Mouse (Mus musculus): ENCODE data around the gene Fcgr1. TPM values are rescaled to one million over a fixed set of nuclear protein-coding genes. Genes with fewer than 3 reads are reported as not detected.
A peak's percentile ranks its signal among the peaks of the same experiment; 100 is the strongest.
"Not testable (repeated sequence)": the region's sequence is repeated elsewhere in the genome, so short reads cannot be mapped to it uniquely, and the experiment has no call there.

The Fcgr1 gene
- polyA plus RNA-seq, 1 experiment from 2014 or later: 1.7 TPM

DNA sequence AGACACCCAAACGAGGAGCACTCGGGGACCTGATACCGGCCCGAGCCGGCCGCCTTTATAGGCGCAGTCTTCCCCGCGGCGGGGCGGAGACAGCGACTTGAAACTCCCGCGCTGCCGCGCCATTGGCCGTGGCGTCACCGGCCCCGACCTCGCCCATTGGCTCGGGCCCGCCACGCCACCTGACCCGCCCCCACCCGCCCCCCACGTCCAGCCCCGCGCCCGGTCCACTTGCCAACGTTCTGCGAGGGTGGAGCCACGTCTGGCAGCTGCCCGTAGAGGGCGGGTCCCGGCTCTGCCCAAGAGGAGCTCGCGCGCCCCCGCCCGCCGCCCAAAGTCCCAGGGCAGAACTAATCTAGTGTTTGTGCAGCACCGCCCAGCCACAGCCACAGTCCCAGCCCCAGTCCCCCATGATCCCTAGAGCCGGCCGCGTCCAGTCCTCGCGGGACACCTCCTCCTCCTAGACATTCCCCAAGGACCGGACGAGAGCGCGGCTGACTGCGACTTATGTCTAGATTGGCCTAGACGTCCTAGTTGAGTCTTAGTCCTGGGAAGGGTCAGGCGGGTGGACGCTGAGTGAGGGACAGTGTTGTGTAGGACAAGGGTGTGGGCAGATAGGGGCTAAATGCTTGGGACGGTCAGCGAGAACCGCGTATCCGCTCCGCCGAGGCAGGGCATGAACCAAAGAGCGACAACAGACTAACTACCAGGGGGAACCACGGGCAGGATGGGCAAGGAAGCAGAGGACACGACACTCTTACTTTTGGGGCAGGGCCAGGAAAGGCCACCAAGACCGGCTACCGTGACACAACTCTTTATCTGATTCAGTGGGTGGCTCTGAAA, 54.6 kb downstream of the Fcgr1 start, which contains the start of gene Hist2h3c2:
TSS of gene Hist2h3c2 (minus strand) at position 174 of the 840 bp plus-strand sequence.
- H3K27me3 ChIP-seq (replicated peaks; ENCODE audit: control insufficient read depth, insufficient read depth, low read length); H3K9me3 ChIP-seq (ENCODE audit: control insufficient read depth, low read length); H3K27ac ChIP-seq (ENCODE audit: low read depth, low read length); H3K36me3 ChIP-seq (ENCODE audit: control insufficient read depth, insufficient read depth, low read length): not testable (repeated sequence)
- WGBS: 0% methylated on average over 22 of the region's 68 CpGs
- Histone ChIP-seq H3K4me3 (ENCODE audit: low read length) (peak within 1 kb of the TSS; percentile 34), H3K9ac (ENCODE audit: low read depth, low read length) (peak within 1 kb of the TSS; percentile 50), H3K4me1 (ENCODE audit: control insufficient read depth, insufficient read depth, low read depth, low read length) (peaks cover 13% of the 10 kb centered on the region), H3K4me2 (ENCODE audit: low read length) (peak within 1 kb of the TSS; percentile 46)
- ATAC-seq: peak; percentile 88

- H3K27ac ChIP-seq (ENCODE audit: low read depth, low read length): no peak overlapping the region
- ATAC-seq: no peak
- no peaks in the 10 kb centered on the region for H3K9me3 ChIP-seq (ENCODE audit: control insufficient read depth, low read length)
- no peaks in the 10 kb centered on the region for H3K27me3 ChIP-seq (replicated peaks; ENCODE audit: control insufficient read depth, insufficient read depth, low read length)
- peak overlapping the region; percentile 30 for H3K9ac ChIP-seq (ENCODE audit: low read depth, low read length)
- H3K4me2 ChIP-seq (ENCODE audit: low read length): peak overlapping the region; percentile 46
- WGBS: 0% methylated on average over 12 of the region's 12 CpGs
- no peaks in the 10 kb centered on the region for H3K36me3 ChIP-seq (ENCODE audit: control insufficient read depth, insufficient read depth, low read length)
- peaks cover 12% of the 10 kb centered on the region for H3K4me1 ChIP-seq (ENCODE audit: control insufficient read depth, insufficient read depth, low read depth, low read length)
- H3K4me3 ChIP-seq (ENCODE audit: low read length): peak overlapping the region; percentile 28
Measured at GRCm38 (mm10) chr3:96237904-96238511, 55.8 kb downstream of the Fcgr1 start.

- no peak overlapping the region for H3K9ac ChIP-seq (ENCODE audit: low read depth, low read length)
- peak overlapping the region; percentile 46 for H3K4me2 ChIP-seq (ENCODE audit: low read length)
- peaks cover 12% of the 10 kb centered on the region for H3K4me1 ChIP-seq (ENCODE audit: control insufficient read depth, insufficient read depth, low read depth, low read length)
- H3K9me3 ChIP-seq (ENCODE audit: control insufficient read depth, low read length): no peaks in the 10 kb centered on the region
- ATAC-seq: no peak
- H3K36me3 ChIP-seq (ENCODE audit: control insufficient read depth, insufficient read depth, low read length): no peaks in the 10 kb centered on the region
- 27% methylated on average over 7 of the region's 7 CpGs for WGBS
- no peak overlapping the region for H3K27ac ChIP-seq (ENCODE audit: low read depth, low read length)
- H3K4me3 ChIP-seq (ENCODE audit: low read length): peak overlapping the region; percentile 28
- H3K27me3 ChIP-seq (replicated peaks; ENCODE audit: control insufficient read depth, insufficient read depth, low read length): no peaks in the 10 kb centered on the region
Measured at GRCm38 (mm10) chr3:96237335-96237903, 56.4 kb downstream of the Fcgr1 start.

- no peaks in the 10 kb centered on the region for H3K36me3 ChIP-seq (ENCODE audit: control insufficient read depth, insufficient read depth, low read length)
- no peak overlapping the region for H3K9ac ChIP-seq (ENCODE audit: low read depth, low read length)
- no peaks in the 10 kb centered on the region for H3K9me3 ChIP-seq (ENCODE audit: control insufficient read depth, low read length)
- no peaks in the 10 kb centered on the region for H3K27me3 ChIP-seq (replicated peaks; ENCODE audit: control insufficient read depth, insufficient read depth, low read length)
- peaks cover 12% of the 10 kb centered on the region for H3K4me1 ChIP-seq (ENCODE audit: control insufficient read depth, insufficient read depth, low read depth, low read length)
- no peak overlapping the region for H3K27ac ChIP-seq (ENCODE audit: low read depth, low read length)
- peak overlapping the region; percentile 46 for H3K4me2 ChIP-seq (ENCODE audit: low read length)
- no peak for ATAC-seq
- 91% methylated on average over 4 of the region's 4 CpGs for WGBS
- H3K4me3 ChIP-seq (ENCODE audit: low read length): peak overlapping the region; percentile 3; the same call in 1 of the 2 replicates
Measured at GRCm38 (mm10) chr3:96236834-96237334, 56.9 kb downstream of the Fcgr1 start.

DNA sequence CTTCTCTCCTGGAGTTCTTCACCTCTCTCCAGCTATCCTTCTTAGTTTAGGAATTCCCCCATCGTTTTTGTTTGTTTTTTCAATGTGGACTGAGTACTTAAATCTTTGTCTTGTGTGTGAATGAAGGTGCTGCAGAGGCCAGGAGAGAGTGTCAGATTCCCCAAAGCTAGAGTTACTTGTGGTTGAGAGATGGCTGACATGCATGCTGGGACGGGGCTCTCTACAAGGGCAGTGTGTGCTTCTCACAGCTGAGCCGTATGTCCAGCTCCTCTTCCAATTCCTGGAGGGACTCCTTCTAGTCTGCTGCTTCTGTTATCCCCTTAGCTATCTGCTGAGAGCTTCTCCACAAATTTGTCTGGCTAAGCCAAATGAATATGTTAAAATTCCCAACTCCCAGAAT, 57.9 kb downstream of the Fcgr1 start:
- peaks cover 10% of the 10 kb centered on the region for H3K4me1 ChIP-seq (ENCODE audit: control insufficient read depth, insufficient read depth, low read depth, low read length)
- no peak overlapping the region for H3K9ac ChIP-seq (ENCODE audit: low read depth, low read length)
- no peak overlapping the region for H3K4me2 ChIP-seq (ENCODE audit: low read length)
- no peak for ATAC-seq
- 80% methylated on average over 3 of the region's 3 CpGs for WGBS
- no peak overlapping the region for H3K27ac ChIP-seq (ENCODE audit: low read depth, low read length)
- no peaks in the 10 kb centered on the region for H3K9me3 ChIP-seq (ENCODE audit: control insufficient read depth, low read length)
- H3K36me3 ChIP-seq (ENCODE audit: control insufficient read depth, insufficient read depth, low read length): no peaks in the 10 kb centered on the region
- H3K4me3 ChIP-seq (ENCODE audit: low read length): no peak overlapping the region
- H3K27me3 ChIP-seq (replicated peaks; ENCODE audit: control insufficient read depth, insufficient read depth, low read length): no peaks in the 10 kb centered on the region

DNA sequence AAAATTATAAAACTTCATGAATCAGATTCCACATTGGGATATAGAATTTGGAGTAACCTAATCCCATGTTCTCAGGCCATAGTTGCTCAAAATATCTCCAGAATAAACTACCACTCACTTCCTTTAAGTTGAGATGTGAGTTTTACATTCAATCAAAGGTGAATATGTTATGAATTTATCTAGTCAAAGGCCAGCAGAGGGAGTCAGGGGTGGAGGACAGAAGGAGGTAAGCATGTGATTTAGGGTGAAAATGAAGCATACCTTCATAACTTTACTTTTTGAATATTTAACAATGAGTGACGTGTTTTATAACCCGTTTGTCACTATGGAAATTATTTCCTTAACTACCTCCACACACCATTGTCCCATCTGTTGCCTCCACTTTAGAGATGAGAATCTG, 58.9 kb downstream of the Fcgr1 start:
- H3K27ac ChIP-seq (ENCODE audit: low read depth, low read length): no peak overlapping the region
- H3K4me1 ChIP-seq (ENCODE audit: control insufficient read depth, insufficient read depth, low read depth, low read length): peaks cover 9% of the 10 kb centered on the region
- H3K27me3 ChIP-seq (replicated peaks; ENCODE audit: control insufficient read depth, insufficient read depth, low read length): no peaks in the 10 kb centered on the region
- H3K9me3 ChIP-seq (ENCODE audit: control insufficient read depth, low read length): no peaks in the 10 kb centered on the region
- WGBS: 86% methylated on average over 2 of the region's 2 CpGs
- no peak overlapping the region for H3K4me3 ChIP-seq (ENCODE audit: low read length)
- H3K9ac ChIP-seq (ENCODE audit: low read depth, low read length): no peak overlapping the region
- no peak for ATAC-seq
- no peaks in the 10 kb centered on the region for H3K36me3 ChIP-seq (ENCODE audit: control insufficient read depth, insufficient read depth, low read length)
- no peak overlapping the region for H3K4me2 ChIP-seq (ENCODE audit: low read length)

Small RNAs within 50 kb of the gene (microRNA-seq; reads per million reads assigned to microRNA genes)
- not detected for gene Gm47311
- not detected for gene Gm47313

Other genes starting within 250 kb of the Fcgr1 start
- 58.7 and 60.8 TPM in 2 replicates for gene Vps45, start 235.5 kb downstream of the Fcgr1 start, polyA plus RNA-seq (2015; fragmentation: Nextera tagmentation; extraction: Ambion mirVana)
- gene Otud7b, start 189.4 kb downstream of the Fcgr1 start, polyA plus RNA-seq (2015; fragmentation: Nextera tagmentation; extraction: Ambion mirVana): 6.5 and 8.7 TPM in 2 replicates
- gene Mtmr11, start 132.0 kb downstream of the Fcgr1 start, polyA plus RNA-seq (2015; fragmentation: Nextera tagmentation; extraction: Ambion mirVana): 12.7 and 13.9 TPM in 2 replicates
- 131 and 152 TPM in 2 replicates for gene Sf3b4, start 121.6 kb downstream of the Fcgr1 start, polyA plus RNA-seq (2015; fragmentation: Nextera tagmentation; extraction: Ambion mirVana)
- gene Sv2a, start 112.8 kb downstream of the Fcgr1 start, polyA plus RNA-seq (2015; fragmentation: Nextera tagmentation; extraction: Ambion mirVana): 135 TPM in 2 replicates
- 52.7 and 57.2 TPM in 2 replicates for gene Bola1, start 74.3 kb downstream of the Fcgr1 start, polyA plus RNA-seq (2015; fragmentation: Nextera tagmentation; extraction: Ambion mirVana)
- not detected in 2 replicates for gene Hist2h2ab, start 74.1 kb downstream of the Fcgr1 start, polyA plus RNA-seq (2015; fragmentation: Nextera tagmentation; extraction: Ambion mirVana)
- gene Hist2h2ac, start 73.1 kb downstream of the Fcgr1 start, polyA plus RNA-seq (2015; fragmentation: Nextera tagmentation; extraction: Ambion mirVana): 1.3 TPM in 1 of 2 replicates, not detected in the other
- gene Hist2h2be, start 72.8 kb downstream of the Fcgr1 start, polyA plus RNA-seq (2015; fragmentation: Nextera tagmentation; extraction: Ambion mirVana): 4.9 and 5.5 TPM in 2 replicates
- gene Hist2h3c2, start 54.8 kb downstream of the Fcgr1 start, polyA plus RNA-seq (2015; fragmentation: Nextera tagmentation; extraction: Ambion mirVana): 0.70 and 1.1 TPM in 2 replicates
- gene Hist2h2aa2, start 53.7 kb downstream of the Fcgr1 start, polyA plus RNA-seq (2015; fragmentation: Nextera tagmentation; extraction: Ambion mirVana): 31.6 and 34.2 TPM in 2 replicates
- 6.1 and 9.9 TPM in 2 replicates for gene Hist2h2aa1, start 48.5 kb downstream of the Fcgr1 start, polyA plus RNA-seq (2015; fragmentation: Nextera tagmentation; extraction: Ambion mirVana)
- 0.21 and 0.47 TPM in 2 replicates for gene Hist2h3c1, start 47.3 kb downstream of the Fcgr1 start, polyA plus RNA-seq (2015; fragmentation: Nextera tagmentation; extraction: Ambion mirVana)
- gene Hist2h4, start 30.7 kb downstream of the Fcgr1 start, polyA plus RNA-seq (2015; fragmentation: Nextera tagmentation; extraction: Ambion mirVana): 2.8 and 3.1 TPM in 2 replicates
- 8.1 and 8.4 TPM in 2 replicates for gene Hist2h3b, start 25.3 kb downstream of the Fcgr1 start, polyA plus RNA-seq (2015; fragmentation: Nextera tagmentation; extraction: Ambion mirVana)
- gene Hist2h2bb, start 24.2 kb downstream of the Fcgr1 start, polyA plus RNA-seq (2015; fragmentation: Nextera tagmentation; extraction: Ambion mirVana): 1.5 and 2.1 TPM in 2 replicates
- gene BC107364, start 158.3 kb upstream of the Fcgr1 start, polyA plus RNA-seq (2015; fragmentation: Nextera tagmentation; extraction: Ambion mirVana): not detected in 2 replicates
- 3.3 and 3.5 TPM in 2 replicates for gene Hfe2, start 231.2 kb upstream of the Fcgr1 start, polyA plus RNA-seq (2015; fragmentation: Nextera tagmentation; extraction: Ambion mirVana)

Data from hindbrain, embryonic 16.5 days (tissue).